Mouse (Mus musculus): ENCODE data around the gene Arl5a. TPM values are rescaled to one million over a fixed set of nuclear protein-coding genes. Genes with fewer than 3 reads are reported as not detected.
A peak's percentile ranks its signal among the peaks of the same experiment; 100 is the strongest.

Arl5a gene
- polyA plus RNA-seq, 1 experiment: 8.8 TPM

DNA sequence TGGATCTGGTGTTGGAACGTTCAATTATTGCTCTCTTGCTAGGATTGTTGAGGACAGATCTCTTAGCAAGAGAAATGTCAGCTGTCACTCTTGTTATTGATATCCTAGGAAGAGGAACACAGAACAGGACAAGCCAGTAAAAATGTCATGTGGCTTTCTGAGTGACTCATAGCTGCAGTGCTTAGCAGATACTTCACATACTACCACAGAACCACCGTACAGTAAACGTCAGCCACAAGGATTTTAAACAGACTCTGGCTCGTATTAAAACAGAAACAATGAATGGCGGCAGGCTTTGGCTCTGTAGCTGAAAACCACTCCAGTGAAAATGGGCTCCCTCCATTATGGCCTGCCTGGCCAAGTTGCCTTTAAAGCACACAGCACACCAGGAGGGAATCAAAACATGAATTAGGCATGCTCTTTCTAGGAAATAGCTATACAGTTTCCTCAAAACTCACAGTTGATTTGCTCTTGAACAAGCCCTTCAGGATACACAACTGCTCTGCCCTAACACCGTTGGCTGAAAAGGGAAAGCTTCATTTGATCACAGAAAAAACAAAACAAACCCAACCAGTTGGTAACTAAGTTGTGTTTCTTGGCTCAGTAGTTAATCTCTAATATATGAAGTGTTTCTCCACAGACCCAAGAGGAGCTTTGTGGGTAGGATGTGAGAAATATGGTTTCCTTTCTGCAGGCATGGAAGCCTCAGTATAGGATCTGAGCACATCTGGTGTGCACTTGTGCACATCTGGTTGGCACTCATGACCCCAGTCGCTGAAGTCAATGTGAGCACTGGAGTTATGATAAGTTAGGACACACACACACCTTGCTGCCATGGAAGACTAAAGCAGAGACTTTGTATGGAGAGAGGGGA is 31.1 kb upstream of the Arl5a start:
- TF ChIP-seq CTCF (IDR thresholded peaks at IDR 0.05; ENCODE audit: control insufficient read depth, insufficient read depth, insufficient read length) (no peak), USF1 (IDR thresholded peaks at IDR 0.05; ENCODE audit: low read depth) (peak; percentile 66), FOSL1 (IDR thresholded peaks at IDR 0.05; ENCODE audit: insufficient read depth, low read length, poor library complexity, severe bottlenecking) (no peak), MYOD1 (IDR thresholded peaks at IDR 0.05; ENCODE audit: control insufficient read depth, insufficient read length, low read depth) (peak; percentile 12), MAX (IDR thresholded peaks at IDR 0.05) (no peak)
- Histone ChIP-seq H3K79me2 (ENCODE audit: control insufficient read depth, insufficient read depth) (no peaks in the 10 kb centered on the region), H3K27me3 (ENCODE audit: control insufficient read depth, insufficient read depth, insufficient read length) (no peaks in the 10 kb centered on the region), H3ac (ENCODE audit: control insufficient read depth, insufficient read length, low read depth) (no peak overlapping the region), H3K4me3 (ENCODE audit: insufficient read depth, poor library complexity, severe bottlenecking) (no peak overlapping the region), H3K79me3 (ENCODE audit: low read depth) (no peaks in the 10 kb centered on the region), H3K36me3 (ENCODE audit: control insufficient read depth, insufficient read depth) (no peaks in the 10 kb centered on the region)

DNA sequence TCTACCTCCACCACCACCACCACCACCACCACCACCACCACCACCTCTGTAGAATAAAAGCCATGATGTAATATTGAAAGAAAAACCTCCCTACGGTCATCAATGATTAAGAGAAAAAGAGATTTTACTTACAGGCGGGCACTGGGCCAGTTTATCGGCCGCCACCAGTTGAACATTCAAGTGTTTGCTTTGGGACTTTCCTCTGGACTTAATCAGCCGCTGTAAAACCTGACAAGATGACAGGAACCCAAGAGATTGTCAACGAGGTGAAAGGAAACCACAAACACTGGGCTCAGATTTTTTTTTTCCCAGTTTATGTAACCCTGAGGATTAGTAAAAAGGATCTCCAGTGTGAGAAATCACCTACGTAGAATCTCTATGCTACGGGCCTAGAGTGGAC is 25.1 kb upstream of the Arl5a start:
- TF ChIP-seq USF1 (IDR thresholded peaks at IDR 0.05; ENCODE audit: low read depth) (no peak), CEBPB (IDR thresholded peaks at IDR 0.05; ENCODE audit: low read depth) (no peak), MYOD1 (IDR thresholded peaks at IDR 0.05; ENCODE audit: control insufficient read depth, insufficient read length, low read depth) (no peak), MYOG (IDR thresholded peaks at IDR 0.05; ENCODE audit: control insufficient read depth, extremely low read depth, insufficient read length) (no peak)
- Histone ChIP-seq H3ac (ENCODE audit: control insufficient read depth, insufficient read length, low read depth) (no peak overlapping the region), H3K27me3 (ENCODE audit: control insufficient read depth, insufficient read depth, insufficient read length) (no peaks in the 10 kb centered on the region), H3K79me2 (ENCODE audit: control insufficient read depth, insufficient read depth) (no peaks in the 10 kb centered on the region), H3K36me3 (ENCODE audit: control insufficient read depth, insufficient read depth) (no peaks in the 10 kb centered on the region), H3K79me3 (ENCODE audit: low read depth) (no peaks in the 10 kb centered on the region), H3K4me3 (ENCODE audit: insufficient read depth, poor library complexity, severe bottlenecking) (no peak overlapping the region)

GRCm38 (mm10) chr2:52448916-52449315 is 24.2 kb upstream of the Arl5a start:
- no peak overlapping the region for H3ac ChIP-seq (ENCODE audit: control insufficient read depth, insufficient read length, low read depth)
- no peaks in the 10 kb centered on the region for H3K79me2 ChIP-seq (ENCODE audit: control insufficient read depth, insufficient read depth)
- no peaks in the 10 kb centered on the region for H3K79me3 ChIP-seq (ENCODE audit: low read depth)
- no peak for TF ChIP-seq CEBPB (IDR thresholded peaks at IDR 0.05; ENCODE audit: low read depth)
- TF ChIP-seq FOSL1 (IDR thresholded peaks at IDR 0.05; ENCODE audit: insufficient read depth, low read length, poor library complexity, severe bottlenecking): no peak
- no peak for TF ChIP-seq MYOG (IDR thresholded peaks at IDR 0.05; ENCODE audit: control insufficient read depth, extremely low read depth, insufficient read length)
- TF ChIP-seq MAX (IDR thresholded peaks at IDR 0.05): no peak
- no peak for TF ChIP-seq CTCF (IDR thresholded peaks at IDR 0.05; ENCODE audit: control insufficient read depth, insufficient read depth, insufficient read length)
- no peak for TF ChIP-seq MYOD1 (IDR thresholded peaks at IDR 0.05; ENCODE audit: control insufficient read depth, insufficient read length, low read depth)
- no peak for TF ChIP-seq USF1 (IDR thresholded peaks at IDR 0.05; ENCODE audit: low read depth)
- no peaks in the 10 kb centered on the region for H3K36me3 ChIP-seq (ENCODE audit: control insufficient read depth, insufficient read depth)
- no peaks in the 10 kb centered on the region for H3K27me3 ChIP-seq (ENCODE audit: control insufficient read depth, insufficient read depth, insufficient read length)
- H3K4me3 ChIP-seq (ENCODE audit: insufficient read depth, poor library complexity, severe bottlenecking): no peak overlapping the region

GRCm38 (mm10) chr2:52446648-52447047 is 21.9 kb upstream of the Arl5a start:
- TF ChIP-seq CEBPB (IDR thresholded peaks at IDR 0.05; ENCODE audit: low read depth) (no peak), USF1 (IDR thresholded peaks at IDR 0.05; ENCODE audit: low read depth) (no peak), FOSL1 (IDR thresholded peaks at IDR 0.05; ENCODE audit: insufficient read depth, low read length, poor library complexity, severe bottlenecking) (no peak), MYOD1 (IDR thresholded peaks at IDR 0.05; ENCODE audit: control insufficient read depth, insufficient read length, low read depth) (no peak), CTCF (IDR thresholded peaks at IDR 0.05; ENCODE audit: control insufficient read depth, insufficient read depth, insufficient read length) (no peak), MYOG (IDR thresholded peaks at IDR 0.05; ENCODE audit: control insufficient read depth, extremely low read depth, insufficient read length) (no peak), MAX (IDR thresholded peaks at IDR 0.05) (no peak)
- Histone ChIP-seq H3K79me2 (ENCODE audit: control insufficient read depth, insufficient read depth) (no peaks in the 10 kb centered on the region), H3K36me3 (ENCODE audit: control insufficient read depth, insufficient read depth) (no peaks in the 10 kb centered on the region), H3K79me3 (ENCODE audit: low read depth) (no peaks in the 10 kb centered on the region), H3K4me3 (ENCODE audit: insufficient read depth, poor library complexity, severe bottlenecking) (no peak overlapping the region), H3K27me3 (ENCODE audit: control insufficient read depth, insufficient read depth, insufficient read length) (no peaks in the 10 kb centered on the region), H3ac (ENCODE audit: control insufficient read depth, insufficient read length, low read depth) (no peak overlapping the region)

DNA sequence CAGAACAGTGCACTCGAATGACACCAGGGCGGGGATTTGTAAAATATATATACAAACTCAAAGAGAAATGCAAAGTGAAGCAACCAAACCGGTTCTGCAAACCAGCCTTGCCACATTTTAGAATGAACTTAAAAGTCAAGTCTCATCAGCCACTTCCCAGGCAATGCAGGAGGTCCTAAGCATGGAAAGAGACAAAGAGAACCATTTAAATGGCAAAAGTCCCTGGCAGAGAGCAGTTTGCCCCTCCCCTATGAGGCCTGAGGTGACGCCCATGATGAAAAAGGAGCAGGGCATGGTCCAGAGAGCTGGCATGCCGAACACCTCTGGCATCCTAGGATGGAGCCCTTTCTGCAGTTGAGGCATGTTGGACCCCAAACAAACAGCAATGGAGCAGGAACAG is 17.4 kb upstream of the Arl5a start:
- TF ChIP-seq FOSL1 (IDR thresholded peaks at IDR 0.05; ENCODE audit: insufficient read depth, low read length, poor library complexity, severe bottlenecking) (no peak), CTCF (IDR thresholded peaks at IDR 0.05; ENCODE audit: control insufficient read depth, insufficient read depth, insufficient read length) (no peak), MYOG (IDR thresholded peaks at IDR 0.05; ENCODE audit: control insufficient read depth, extremely low read depth, insufficient read length) (no peak), CEBPB (IDR thresholded peaks at IDR 0.05; ENCODE audit: low read depth) (no peak), MAX (IDR thresholded peaks at IDR 0.05) (no peak), USF1 (IDR thresholded peaks at IDR 0.05; ENCODE audit: low read depth) (no peak), MYOD1 (IDR thresholded peaks at IDR 0.05; ENCODE audit: control insufficient read depth, insufficient read length, low read depth) (no peak)
- Histone ChIP-seq H3K79me2 (ENCODE audit: control insufficient read depth, insufficient read depth) (no peaks in the 10 kb centered on the region), H3ac (ENCODE audit: control insufficient read depth, insufficient read length, low read depth) (no peak overlapping the region), H3K4me3 (ENCODE audit: insufficient read depth, poor library complexity, severe bottlenecking) (no peak overlapping the region), H3K79me3 (ENCODE audit: low read depth) (no peaks in the 10 kb centered on the region), H3K36me3 (ENCODE audit: control insufficient read depth, insufficient read depth) (no peaks in the 10 kb centered on the region), H3K27me3 (ENCODE audit: control insufficient read depth, insufficient read depth, insufficient read length) (no peaks in the 10 kb centered on the region)

All from C2C12 (cell line).